Mouse (Mus musculus) gastrocnemius, postnatal 36 days (tissue): ENCODE data around the gene Oxa1l. TPM values are rescaled to one million over a fixed set of nuclear protein-coding genes. Genes with fewer than 3 reads are reported as not detected.
"Not testable (repeated sequence)": the region's sequence is repeated elsewhere in the genome, so short reads cannot be mapped to it uniquely, and the experiment has no call there.

ENCODE experiments used
- DNase-seq, 2 experiments: peaks; one replicate each; pipeline ENCODE4 v3.0.0; 2022
- intact Hi-C: fragments of 180-260 bp; cut with DNase I; formaldehyde crosslinking; loops from one replicate; pipeline ENCODE4 v1.15.1; 2025
- long read RNA-seq, 2 experiments: library from polyadenylated mRNA; stranded (forward); transcript quantifications; one replicate each; pipeline ENCODE4 v2.0.0; 2021
- total RNA-seq, 2 experiments: library from RNA; stranded (reverse); gene quantifications; 2 replicates each; pipeline ENCODE4 v1.2.3; 2021

Gene Oxa1l
- total RNA-seq, result 10 to 100 TPM; 48.3 to 54.6 TPM
- long read RNA-seq, experiment 1, transcript Oxa1l-201 (10 exons, 2,538 nt), result major isoform, 22 of 35 reads
- long read RNA-seq, experiment 1, partial matches to known transcripts, result 11 of 35 reads
- long read RNA-seq, experiment 1, other reads (novel, unspliced or antisense), result 2 of 35 reads
- long read RNA-seq, experiment 2, transcript Oxa1l-201 (10 exons, 2,538 nt), result major isoform, 37 of 70 reads
- long read RNA-seq, experiment 2, partial matches to known transcripts, result 27 of 70 reads
- long read RNA-seq, experiment 2, other reads (novel, unspliced or antisense), result 6 of 70 reads

DNA sequence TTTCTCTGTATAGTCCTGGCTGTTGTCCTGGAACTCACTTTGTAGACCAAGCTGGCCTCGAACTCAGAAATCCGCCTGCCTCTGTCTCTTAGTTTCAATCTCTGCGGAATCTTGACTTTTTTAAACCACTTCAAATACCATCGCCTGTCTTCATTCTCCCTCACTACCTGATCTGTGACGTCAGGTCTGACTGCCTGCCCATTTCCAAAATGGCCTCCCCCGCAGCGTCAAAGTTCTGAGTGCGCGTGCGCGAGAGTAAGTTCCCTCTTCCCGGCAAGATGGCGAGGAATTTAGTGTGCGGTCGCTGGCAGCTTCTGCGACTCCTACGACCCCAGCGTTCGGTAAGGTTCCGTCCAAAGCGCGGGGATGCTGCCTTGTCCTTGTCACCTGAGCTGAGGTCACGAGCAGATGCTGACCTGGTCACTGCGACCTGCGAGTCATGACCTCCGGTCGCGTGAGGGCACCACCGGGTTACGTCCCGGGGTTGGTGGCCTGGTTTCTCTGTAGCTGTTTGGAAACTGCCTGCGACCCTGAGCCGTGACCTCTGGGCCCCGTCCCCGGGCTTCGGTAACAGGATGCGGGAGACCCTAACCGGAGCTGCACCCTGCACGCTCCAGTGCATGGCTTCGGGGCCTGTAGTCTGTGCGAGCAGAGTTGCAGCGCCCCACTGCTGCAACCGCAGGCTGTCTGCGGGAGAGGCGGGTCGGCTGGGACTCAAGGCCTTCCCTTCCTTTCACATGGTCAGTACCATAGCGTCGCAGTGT, at the start of gene Oxa1l:
Gene Oxa1l (plus strand): TSS at position 258 of the 764 bp plus-strand sequence.
- intact Hi-C loops, result no loop called here
- DNase-seq, result peak; percentile 93 to 94

GRCm38 (mm10) chr14:54311763-54312162, 48.9 kb upstream of the Oxa1l start:
- no peak for DNase-seq
- intact Hi-C loops, result no loop called here

DNA sequence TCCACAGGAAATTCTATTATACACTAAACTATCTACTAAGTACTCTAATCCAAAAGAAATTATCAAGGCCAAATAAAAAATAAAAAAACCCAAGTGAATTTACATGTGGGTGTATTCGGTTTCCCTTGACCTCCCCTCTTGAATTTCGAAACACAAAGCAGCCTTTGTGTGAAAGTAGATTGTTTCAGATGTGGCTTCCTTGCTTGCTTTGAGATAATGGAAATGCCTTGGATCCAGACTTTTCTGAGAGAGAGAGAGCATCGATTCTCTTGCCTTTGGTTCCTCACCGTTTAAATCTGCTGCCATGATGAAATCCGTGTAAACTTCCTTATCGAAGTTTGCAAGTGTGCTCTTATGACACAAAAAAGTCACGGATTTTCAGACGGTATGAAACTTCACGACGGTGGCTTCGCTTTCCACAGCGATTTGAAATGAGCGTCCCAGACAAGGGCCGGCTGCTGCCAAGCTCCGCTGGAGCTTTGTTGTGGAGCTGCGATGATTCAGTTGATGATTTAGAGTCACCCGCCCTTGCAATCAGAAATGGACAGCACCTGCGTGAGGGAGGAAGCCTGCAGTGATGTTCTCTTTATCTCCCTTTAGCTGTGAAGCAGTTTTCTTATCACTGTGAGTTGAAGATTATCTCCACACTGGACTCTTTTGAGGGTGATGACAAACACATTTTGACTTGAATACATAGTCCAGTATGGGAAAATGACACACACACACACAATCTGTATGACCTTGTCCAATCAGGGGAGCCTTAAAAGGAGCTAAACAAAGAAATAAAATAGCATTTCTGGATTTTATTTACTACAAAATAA, 38.9 kb upstream of the Oxa1l start:
- intact Hi-C loops, result no loop called here
- no peak for DNase-seq

GRCm38 (mm10) chr14:54324486-54324885, 36.1 kb upstream of the Oxa1l start:
- intact Hi-C loops, result no loop called here
- no peak for DNase-seq

- intact Hi-C loops, result no loop called here
- no peak for DNase-seq
Observed at GRCm38 (mm10) chr14:54328548-54328947, 32.1 kb upstream of the Oxa1l start.

GRCm38 (mm10) chr14:54329201-54329600, 31.4 kb upstream of the Oxa1l start:
- intact Hi-C loops, result no loop called here
- no peak for DNase-seq

GRCm38 (mm10) chr14:54331178-54331577, 29.5 kb upstream of the Oxa1l start:
- intact Hi-C loops, result no loop called here
- no peak for DNase-seq

DNA sequence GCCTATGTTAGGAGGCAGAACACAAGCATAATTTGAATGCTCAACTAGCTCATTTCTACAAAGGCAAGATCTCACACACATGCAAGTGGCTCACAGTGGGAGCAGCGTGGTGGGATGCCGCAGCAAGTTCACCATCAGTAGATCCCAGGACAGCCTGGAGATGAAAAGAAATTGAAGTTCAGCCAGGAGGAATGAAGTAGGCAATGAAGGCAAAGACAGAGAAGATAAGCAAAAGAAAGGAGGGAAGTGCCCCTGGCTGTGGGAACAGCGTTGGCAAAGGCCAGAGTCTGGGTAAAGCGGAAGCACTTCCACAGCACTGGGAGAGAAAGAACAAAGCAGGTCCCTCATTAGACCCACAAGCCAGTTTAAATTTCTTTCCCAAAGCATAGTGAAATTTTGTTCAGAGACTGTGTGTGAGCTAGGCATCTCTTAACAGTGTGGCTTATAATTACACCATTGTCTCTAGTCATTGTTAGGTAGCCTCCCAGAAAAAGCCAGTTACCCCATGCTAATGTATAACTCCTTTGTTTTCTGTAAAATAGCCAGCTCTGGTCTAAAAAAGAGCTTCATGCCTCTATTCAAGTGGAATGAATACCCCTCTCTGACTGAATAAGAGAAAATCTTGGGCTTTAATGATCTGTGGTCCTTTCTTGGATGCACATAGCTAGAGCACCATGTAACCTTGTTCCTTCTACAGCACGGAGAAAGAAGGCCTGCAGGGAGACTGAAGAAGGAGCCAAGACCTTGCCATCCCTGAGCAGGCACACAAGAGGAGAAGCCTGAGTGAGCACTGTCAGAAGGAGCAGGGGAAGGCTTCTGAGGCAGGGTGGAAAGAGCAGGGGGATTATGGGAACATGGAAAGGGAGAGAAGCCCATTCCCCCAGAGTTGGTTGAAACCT, 28.2 kb upstream of the Oxa1l start:
- DNase-seq, result no peak
- intact Hi-C loops, result no loop called here

GRCm38 (mm10) chr14:54333452-54334189, 27.0 kb upstream of the Oxa1l start:
- intact Hi-C loops, result no loop called here
- no peak for DNase-seq

DNA sequence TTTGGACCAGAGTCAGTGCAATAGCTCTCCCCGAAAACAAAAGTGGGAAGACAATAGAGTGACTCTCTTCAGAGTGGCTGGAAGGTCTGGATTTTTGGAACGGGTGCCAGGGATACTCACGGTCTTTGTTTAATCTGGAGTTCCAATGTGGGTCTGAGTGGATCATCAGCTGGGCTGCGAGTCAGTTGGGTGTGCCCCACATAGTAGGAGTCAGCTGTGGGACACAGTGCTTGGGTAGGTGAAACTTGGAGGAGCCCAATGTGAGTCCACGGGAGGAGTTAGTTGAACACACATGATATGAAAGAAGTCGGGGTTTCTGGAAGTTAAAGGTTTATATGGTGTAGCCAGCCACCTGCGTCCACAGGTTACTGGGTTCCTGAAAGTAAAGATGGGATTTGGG, 19.8 kb upstream of the Oxa1l start:
- DNase-seq, result no peak
- intact Hi-C loops, result no loop called here

DNA sequence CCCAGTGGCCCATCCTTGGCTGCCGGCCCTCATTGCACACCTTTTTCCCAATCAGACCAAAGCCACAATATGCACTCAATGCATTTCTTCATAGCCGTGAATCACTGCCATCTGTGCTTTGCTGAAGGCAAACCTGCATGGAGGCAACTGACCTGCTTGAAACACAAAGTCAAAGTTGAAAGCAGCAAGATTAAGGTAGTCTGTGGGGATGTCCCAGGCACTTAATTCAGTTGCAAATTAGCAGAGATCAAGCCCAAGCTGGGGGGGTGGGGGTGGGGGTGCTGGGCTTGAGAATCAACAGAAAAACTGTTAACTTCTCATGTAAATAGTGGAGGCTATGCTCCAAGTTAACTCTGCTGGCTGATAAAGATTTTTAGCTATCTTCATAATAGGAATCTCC, 18.8 kb upstream of the Oxa1l start:
- intact Hi-C loops, DNase-seq: not testable (repeated sequence)

DNA sequence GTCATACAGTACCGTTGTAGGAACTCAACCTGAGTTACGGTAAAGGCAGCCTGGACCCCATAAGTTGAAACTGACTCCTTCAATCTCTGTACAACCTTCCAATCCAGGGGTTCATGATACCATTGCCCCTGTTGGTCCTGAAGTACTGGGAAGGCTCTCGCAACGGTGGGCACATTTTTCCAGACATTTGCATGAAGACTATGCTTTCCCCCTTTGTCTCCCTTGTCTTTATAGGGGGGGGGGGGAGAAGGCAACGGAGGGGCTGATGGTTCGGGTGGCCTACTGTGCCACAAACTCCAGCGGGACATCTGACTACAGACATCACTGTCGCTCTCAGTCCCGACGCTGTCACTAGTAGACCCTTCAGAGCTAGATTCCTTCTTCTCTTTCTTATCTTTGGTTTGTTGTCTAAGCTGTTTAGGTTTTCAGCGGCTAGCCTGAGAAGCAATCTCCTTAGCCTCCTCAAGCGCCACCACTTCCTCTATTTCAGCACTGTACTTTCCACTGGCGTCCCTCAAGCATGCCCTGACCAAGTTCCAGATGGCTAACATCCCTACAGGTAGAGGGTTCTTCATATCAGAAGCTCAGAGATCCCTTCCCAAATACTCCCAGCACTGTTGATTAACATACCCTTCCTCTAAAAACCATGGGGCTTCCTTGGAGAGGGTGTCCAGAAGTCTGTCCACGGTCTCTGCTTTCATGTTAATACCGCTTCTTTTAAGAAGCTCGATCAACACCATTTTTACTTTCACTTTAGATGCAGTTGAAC, 9.7 kb upstream of the Oxa1l start:
- intact Hi-C loops, DNase-seq: not testable (repeated sequence)

GRCm38 (mm10) chr14:54352314-54352713, 8.3 kb upstream of the Oxa1l start:
- intact Hi-C loops, result no loop called here
- no peak for DNase-seq

GRCm38 (mm10) chr14:54354406-54354805, 6.2 kb upstream of the Oxa1l start:
- intact Hi-C loops, result no loop called here
- DNase-seq, result no peak

DNA sequence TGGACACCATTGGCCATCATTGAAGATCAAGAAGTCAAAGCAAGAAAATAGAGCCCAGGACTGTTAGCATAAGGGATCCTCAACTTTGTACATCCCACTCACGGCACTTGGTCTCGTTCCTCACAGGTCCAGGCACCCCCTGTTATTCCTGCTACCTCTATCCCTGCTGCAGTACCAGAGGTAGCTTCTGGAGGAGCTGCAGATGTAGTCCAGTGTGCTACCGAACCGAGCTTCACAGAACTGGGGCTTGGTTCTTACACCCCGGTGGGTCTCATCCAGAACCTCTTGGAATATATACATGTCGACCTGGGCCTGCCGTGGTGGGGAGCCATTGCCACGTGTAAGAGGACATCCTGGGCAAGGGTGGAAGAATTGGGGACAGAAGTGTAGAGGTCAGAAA, 2.5 kb downstream of the Oxa1l start:
- no peak for DNase-seq
- intact Hi-C loops, result no loop called here

DNA sequence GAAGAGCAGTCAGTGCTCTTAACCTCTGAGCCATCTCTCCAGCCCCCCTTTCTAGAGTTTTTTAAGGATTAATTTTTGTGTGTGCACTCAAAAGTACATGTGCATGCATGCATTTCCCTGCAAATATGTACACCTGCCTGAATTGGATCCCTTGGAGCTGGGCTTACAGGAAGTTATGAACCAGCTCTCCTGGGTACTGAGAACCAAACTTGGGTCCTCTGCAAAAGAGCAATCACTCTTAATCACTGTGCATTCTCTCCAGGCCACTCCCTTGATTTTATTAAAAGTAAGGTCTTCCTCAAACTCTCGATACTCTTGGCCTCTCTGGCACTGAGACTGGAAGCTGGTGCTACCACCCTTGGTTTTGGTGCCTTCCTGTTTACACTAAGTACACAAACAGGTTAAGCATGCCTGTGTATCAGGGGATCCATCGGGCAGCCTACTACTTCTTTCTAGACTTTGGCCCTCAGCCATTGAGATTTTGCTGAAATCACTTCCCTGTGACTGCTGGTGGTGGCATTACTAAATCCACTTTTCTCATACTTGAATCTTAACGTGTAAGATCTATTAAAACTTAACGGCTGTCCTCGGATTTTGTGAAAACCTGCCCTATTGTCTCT, 4.5 kb downstream of the Oxa1l start:
- intact Hi-C loops, result no loop called here
- no peak for DNase-seq

- no peak for DNase-seq
- intact Hi-C loops, result no loop called here
Observed at GRCm38 (mm10) chr14:54366581-54366980, 5.9 kb downstream of the Oxa1l start.

GRCm38 (mm10) chr14:54367429-54368060, 6.9 kb downstream of the Oxa1l start:
- intact Hi-C loops, result no loop called here
- no peak for DNase-seq
